Mouse (Mus musculus) liver, embryonic 14.5 days (tissue): ENCODE measurements around the gene Hydin.

Experiments used
- CTCF ChIP-seq: IDR thresholded peaks from 2 replicates; pipeline ENCODE4 v1.5.1; 2016; ENCODE audit warnings: antibody characterized with exemption, low read depth, control low read depth
- EP300 ChIP-seq: IDR thresholded peaks from 2 replicates; pipeline ENCODE4 v1.6.1; 2016; ENCODE audit warnings: antibody characterized with exemption, low read depth

- TF ChIP-seq CTCF (no peak), EP300 (no peak)
Observed at GRCm38 (mm10) chr8:110333376-110333775, 66.6 kb downstream of the Hydin start.
